Mouse (Mus musculus) embryonic fibroblast, embryonic 13.5 days (primary cell): ENCODE data around the gene Xirp1.

Source experiments
- CTCF ChIP-seq: IDR thresholded peaks from 2 replicates; pipeline ENCODE4 v1.5.1; 2011; ENCODE audit warnings: mild to moderate bottlenecking, control low read depth, low read length, moderate library complexity, borderline replicate concordance; ENCODE audit not compliant: insufficient read depth
- POLR2A ChIP-seq: IDR thresholded peaks from 2 replicates; pipeline ENCODE4 v1.6.1; 2011; ENCODE audit warnings: low read depth, mild to moderate bottlenecking, control low read depth, low read length, moderate library complexity

DNA sequence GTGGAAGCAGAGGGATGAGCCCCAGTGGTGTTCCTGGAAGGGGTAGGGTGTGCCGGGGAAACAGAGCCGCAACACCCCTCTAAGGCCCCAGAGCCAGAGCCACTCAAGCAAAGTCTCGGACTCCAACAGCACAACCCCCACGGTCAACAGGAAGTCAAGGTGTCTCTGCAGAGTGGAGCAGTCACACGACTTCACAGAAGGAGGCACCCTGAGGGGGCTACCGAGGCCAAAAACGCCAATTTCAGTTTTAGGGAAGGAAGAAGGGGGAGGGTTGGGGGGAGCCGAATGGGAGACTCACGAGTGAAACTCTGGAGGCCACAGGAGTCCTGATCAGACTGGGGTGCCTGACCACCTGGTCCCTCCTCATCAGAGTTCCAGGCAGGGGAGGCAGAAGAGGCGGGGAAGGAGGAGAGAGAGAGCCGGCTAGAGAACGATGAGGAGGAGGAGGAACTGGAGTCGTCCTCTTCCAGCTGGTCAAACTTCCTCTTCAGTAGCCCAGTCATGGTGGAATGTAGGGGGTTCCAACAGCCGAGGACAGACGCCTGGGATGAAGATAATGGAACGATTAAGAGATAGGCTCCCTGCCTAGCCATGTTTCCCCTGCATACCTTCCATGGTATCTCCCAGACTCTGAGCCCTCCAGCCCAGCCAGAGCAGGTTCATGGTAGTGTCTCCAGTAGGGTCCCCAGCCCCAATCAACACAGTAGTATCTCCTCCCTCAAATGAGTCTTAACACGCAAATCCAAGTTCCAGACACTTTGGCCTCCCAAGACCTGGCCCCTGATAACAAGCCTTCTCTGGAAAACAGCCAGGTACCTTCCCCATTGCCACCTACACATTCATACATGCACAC lies 46.5 kb downstream of the Xirp1 start:
- TF ChIP-seq CTCF (no peak), POLR2A (no peak)
